Mouse (Mus musculus): Measurements from ENCODE around the gene Ttc21a.

Gene Ttc21a

GRCm38 (mm10) chr9:119941861-119942260 lies 4.5 kb downstream of the Ttc21a start:
- DNase-seq, result peak; percentile 35 to 49

- DNase-seq, result no peak
These were observed 5.9 kb downstream of the Ttc21a start for GRCm38 (mm10) chr9:119943326-119943725.

- DNase-seq, result no peak
These were observed 7.9 kb downstream of the Ttc21a start for GRCm38 (mm10) chr9:119945173-119945900.

- DNase-seq, result no peak
These were observed 11.4 kb downstream of the Ttc21a start for GRCm38 (mm10) chr9:119948804-119949203.

GRCm38 (mm10) chr9:119950434-119950833 lies 13.0 kb downstream of the Ttc21a start:
- DNase-seq, result no peak

GRCm38 (mm10) chr9:119951388-119951787 lies 14.0 kb downstream of the Ttc21a start:
- no peak for DNase-seq

GRCm38 (mm10) chr9:119958835-119959234 lies 21.4 kb downstream of the Ttc21a start:
- DNase-seq, result no peak

- no peak for DNase-seq
These were observed 24.8 kb downstream of the Ttc21a start for GRCm38 (mm10) chr9:119962216-119962615.

GRCm38 (mm10) chr9:119962987-119963667 lies 25.7 kb downstream of the Ttc21a start:
- peak; percentile 56 to 68 for DNase-seq

- DNase-seq, result no peak
These were observed 26.8 kb downstream of the Ttc21a start for GRCm38 (mm10) chr9:119964206-119964605.

- DNase-seq, result no peak
These were observed 27.8 kb downstream of the Ttc21a start for GRCm38 (mm10) chr9:119965186-119965585.

GRCm38 (mm10) chr9:119966221-119966910 lies 29.0 kb downstream of the Ttc21a start:
- no peak for DNase-seq

- DNase-seq, result no peak
These were observed 32.4 kb downstream of the Ttc21a start for GRCm38 (mm10) chr9:119969811-119970210.

GRCm38 (mm10) chr9:119970221-119970620 lies 32.8 kb downstream of the Ttc21a start:
- DNase-seq, result peak; percentile 77 to 79

GRCm38 (mm10) chr9:119970763-119971656 lies 33.6 kb downstream of the Ttc21a start:
- DNase-seq, result peak; percentile 81 to 86

- no peak for DNase-seq
These were observed 34.8 kb downstream of the Ttc21a start for GRCm38 (mm10) chr9:119972166-119972565.

- DNase-seq, result peak; percentile 60
These were observed 35.2 kb downstream of the Ttc21a start for GRCm38 (mm10) chr9:119972582-119972981.

- DNase-seq, result peak in 1 of 2 experiments; percentile 20
These were observed 35.9 kb downstream of the Ttc21a start for GRCm38 (mm10) chr9:119973281-119973680.

GRCm38 (mm10) chr9:119973869-119974520 lies 36.6 kb downstream of the Ttc21a start:
- DNase-seq, result peak in 1 of 2 experiments; percentile 39

- DNase-seq, result no peak
These were observed 37.2 kb downstream of the Ttc21a start for GRCm38 (mm10) chr9:119974609-119975008.

GRCm38 (mm10) chr9:119975286-119975685 lies 37.9 kb downstream of the Ttc21a start:
- DNase-seq, result no peak
